Mouse (Mus musculus): ENCODE results near the gene Stx18. TPM values are rescaled to one million over a fixed set of nuclear protein-coding genes. Genes with fewer than 3 reads are reported as not detected.

Gene Stx18
- polyA plus RNA-seq (2017; shearing (Covaris generic)), result 10 to 100 TPM; 37.8 to 38.4 TPM

DNA sequence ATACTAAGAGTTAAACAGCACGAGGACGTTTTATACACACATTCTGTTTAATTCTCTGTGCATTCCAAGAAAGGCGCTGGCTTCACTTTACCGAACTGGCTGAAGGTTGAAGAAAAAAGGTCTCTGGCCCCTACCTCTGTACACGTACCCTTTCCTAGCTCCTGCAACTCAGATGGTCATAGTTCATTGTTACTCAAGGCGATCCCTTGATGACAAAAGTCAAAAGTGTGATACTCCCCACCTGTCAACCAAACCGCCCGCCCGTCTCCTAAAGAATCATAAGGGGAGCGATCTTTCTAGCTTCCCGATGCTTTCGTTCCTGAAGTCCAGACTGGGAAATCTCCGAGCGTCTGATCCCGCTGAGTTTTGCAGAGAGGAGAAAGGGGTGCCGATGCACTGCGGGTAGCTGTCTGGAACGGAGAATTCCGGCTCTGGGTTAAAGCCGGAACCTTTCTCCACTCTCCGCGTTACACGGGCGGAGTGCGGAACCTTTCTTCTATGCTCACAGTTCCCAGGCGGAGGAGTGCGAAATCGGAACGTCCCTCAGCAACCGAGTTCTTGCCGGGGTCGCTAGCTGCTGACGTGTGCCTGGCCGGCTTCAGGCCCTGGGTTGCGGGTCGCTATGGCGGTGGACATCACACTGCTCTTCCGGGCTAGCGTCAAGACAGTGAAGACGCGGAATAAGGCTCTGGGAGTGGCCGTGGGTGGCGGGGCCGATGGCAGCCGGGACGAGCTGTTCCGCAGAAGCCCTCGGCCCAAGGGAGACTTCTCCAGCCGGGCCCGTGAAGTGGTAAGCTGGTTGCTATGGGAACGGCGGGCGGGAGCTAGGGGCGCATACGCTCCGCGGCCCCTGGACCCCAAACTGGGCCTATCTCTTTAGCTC, at the start of gene Stx18:
Stx18 (plus strand) TSS at position 33 of the 883 bp plus-strand sequence.

DNA sequence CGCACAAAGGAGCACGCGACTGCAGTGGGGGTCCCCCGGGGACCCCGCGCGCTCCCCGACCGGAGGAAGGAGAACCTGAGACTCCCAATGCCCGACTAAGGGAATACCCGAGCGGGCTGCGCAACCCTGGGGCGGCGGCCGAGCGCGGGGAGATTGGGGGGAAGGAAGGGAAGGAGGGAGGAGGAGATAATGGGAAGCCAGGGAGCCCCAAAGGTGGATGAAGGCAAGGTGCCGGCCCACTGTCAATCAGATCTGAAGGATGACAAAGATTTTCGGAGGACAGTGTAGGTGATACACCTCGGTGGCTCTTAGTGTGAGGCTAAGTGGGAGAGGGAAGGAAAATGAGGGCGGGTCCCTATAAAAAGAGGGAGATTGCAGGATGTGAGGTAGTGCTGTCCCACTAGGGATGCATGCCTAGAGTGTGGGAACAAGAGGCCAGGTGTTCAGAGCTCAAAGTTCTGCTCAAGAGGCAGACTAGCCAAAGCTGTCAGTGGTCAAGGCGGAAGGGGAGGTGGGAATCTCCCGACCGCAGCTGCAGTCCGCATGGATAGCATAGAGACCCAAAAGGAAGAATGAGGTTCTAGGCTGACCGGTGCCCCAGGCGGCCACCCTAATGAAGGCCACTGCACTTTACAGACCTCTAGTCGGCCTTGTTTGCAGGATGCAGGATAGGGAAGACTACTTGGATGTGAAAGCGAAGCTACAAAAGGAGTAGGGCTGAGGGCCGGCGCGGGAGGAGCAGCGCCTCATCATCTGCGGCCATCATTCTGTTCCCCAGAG, 121.3 kb downstream of the Stx18 start, which contains the start of gene Nsg1:
Nsg1 (minus strand) TSS at position 274 of the 780 bp plus-strand sequence.

Other genes with a start within 250 kb of the Stx18 start
- 1 to 10 TPM in 1 of 2 experiments, under 1 TPM in 1; 0.29 to 1.2 TPM for gene Msx1, start 214.2 kb upstream of the Stx18 start, polyA plus RNA-seq (2017; shearing (Covaris generic))
- gene Nsg1, start 121.2 kb downstream of the Stx18 start, polyA plus RNA-seq (2017; shearing (Covaris generic)), result 1 to 10 TPM in 1 of 2 experiments, under 1 TPM in 1; 0.18 to 1.4 TPM
- gene Zbtb49, start 181.7 kb downstream of the Stx18 start, polyA plus RNA-seq (2017; shearing (Covaris generic)), result 10 to 100 TPM; 16.5 to 28.7 TPM
- 10 to 100 TPM; 41.7 to 45.3 TPM for gene Lyar, start 181.7 kb downstream of the Stx18 start, polyA plus RNA-seq (2017; shearing (Covaris generic))
- gene Tmem128, start 221.4 kb downstream of the Stx18 start, polyA plus RNA-seq (2017; shearing (Covaris generic)), result 100 to 1,000 TPM in 1 of 2 experiments, 10 to 100 TPM in 1; 96.5 to 118 TPM
- gene Otop1, start 237.2 kb downstream of the Stx18 start, polyA plus RNA-seq (2017; shearing (Covaris generic)), result under 1 TPM in 1 of 2 experiments, not detected in 1; 0.53 TPM